Mouse (Mus musculus) kidney, adult 8-10 months (tissue): Measurements from ENCODE around the gene Gal3st2.
"Not testable (repeated sequence)": the region's sequence is repeated elsewhere in the genome, so short reads cannot be mapped to it uniquely, and the experiment has no call there.

Source experiments
- DNase-seq, 2 experiments: peaks; one replicate each; pipeline ENCODE4 v3.0.0; 2022

Gal3st2 gene

DNA sequence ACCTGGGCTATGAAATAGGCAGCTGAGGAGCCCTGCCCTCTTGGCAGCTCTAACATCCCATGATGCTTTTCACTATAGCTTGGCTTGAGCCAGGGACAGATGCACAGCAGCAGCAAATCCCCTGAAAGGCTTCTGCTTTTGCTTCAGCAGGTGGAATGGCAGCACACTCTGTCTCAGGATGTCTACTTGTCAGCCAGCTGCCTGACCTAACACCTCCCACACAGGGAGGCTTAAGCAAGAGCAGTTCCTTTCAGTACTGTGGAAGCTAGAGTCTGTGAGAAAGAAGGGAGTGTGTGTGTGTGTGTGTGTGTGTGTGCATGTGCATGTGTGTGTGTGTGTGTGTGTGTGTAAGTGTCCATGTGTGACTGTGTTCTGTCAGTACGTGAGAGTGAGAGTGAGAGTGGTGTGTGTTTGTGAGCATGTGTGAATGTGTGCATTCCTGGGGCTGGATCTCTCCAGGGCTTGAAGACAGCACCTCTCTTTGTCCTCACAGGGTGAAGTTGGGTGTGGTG, 10.5 kb downstream of the Gal3st2 start:
- DNase-seq, result not testable (repeated sequence)

DNA sequence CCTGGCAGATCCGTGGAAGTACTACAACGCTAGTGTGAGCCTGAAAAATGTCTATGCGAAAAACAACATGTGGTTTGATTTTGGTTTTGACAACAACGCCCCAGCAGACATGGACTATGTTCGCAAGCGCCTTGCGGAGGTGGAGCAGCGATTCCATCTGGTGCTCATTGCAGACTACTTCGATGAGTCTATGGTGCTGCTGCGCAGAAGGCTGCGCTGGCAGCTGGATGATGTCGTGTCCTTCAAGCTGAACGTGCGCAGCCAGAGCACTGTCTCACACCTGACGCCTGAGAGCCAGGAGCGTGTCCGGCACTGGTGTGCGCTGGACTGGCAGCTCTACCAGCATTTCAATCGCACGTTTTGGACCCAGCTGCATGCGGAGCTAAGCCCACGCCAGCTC, 13.3 kb downstream of the Gal3st2 start:
- DNase-seq, result not testable (repeated sequence)

DNA sequence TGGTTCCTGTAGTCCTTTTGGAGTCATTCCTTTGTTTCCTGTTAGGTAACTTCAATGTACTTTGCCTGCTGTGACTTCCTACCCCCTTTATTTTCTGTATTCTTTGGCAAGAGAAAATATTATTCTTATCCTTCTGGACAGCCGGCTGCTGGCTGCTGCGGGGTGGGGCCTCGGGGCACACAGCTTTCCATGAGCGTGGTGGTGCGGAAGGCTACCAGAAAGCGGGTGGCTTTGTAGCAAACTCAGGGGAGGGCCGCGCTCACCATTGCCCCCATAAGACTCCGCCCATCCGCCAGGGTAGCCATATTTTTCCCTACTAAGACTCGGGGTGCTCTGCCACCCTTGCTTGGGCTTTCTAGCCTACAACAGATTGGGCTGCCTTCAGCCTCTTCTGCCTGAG, 20.7 kb downstream of the Gal3st2 start:
- DNase-seq, result not testable (repeated sequence)

DNA sequence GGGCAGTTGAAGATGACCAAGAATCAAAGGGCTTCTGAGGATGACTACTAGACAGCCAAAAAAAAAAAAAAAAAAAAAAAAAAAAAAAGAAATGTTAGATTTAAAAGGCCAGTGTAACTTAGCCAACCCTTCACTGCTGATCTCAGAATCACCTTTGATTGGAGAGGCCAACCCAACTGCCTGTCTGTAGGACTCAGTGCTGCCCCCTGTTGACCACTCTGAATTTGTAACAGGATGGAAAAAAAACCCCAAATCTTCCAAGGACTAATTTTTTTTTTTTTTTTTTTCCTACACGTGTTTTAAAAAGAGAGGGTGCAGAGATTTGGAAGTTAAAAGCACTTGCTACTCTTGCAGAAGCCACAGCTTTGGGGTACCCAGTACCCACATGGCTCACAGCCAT, 29.8 kb downstream of the Gal3st2 start:
- DNase-seq, result not testable (repeated sequence)

DNA sequence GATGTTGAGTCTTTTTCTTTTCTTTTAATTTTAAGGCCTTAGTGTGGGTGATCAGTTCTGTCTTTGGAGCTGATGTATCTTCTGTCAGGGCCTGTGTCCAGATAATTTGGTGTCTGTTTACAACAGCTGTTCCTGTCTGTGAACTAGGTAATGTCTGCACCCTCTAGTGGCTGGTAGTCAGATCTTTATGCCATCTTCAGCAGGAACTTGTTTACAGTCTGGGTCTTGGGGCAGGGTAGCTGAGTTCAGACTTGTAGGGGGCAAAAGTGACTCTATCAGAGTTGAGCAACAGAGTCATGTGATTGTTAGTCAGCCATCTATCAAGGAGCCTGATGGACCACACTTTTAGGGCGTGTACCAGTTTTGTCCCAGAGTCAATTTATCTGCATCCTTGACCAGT, 36.3 kb downstream of the Gal3st2 start:
- not testable (repeated sequence) for DNase-seq

DNA sequence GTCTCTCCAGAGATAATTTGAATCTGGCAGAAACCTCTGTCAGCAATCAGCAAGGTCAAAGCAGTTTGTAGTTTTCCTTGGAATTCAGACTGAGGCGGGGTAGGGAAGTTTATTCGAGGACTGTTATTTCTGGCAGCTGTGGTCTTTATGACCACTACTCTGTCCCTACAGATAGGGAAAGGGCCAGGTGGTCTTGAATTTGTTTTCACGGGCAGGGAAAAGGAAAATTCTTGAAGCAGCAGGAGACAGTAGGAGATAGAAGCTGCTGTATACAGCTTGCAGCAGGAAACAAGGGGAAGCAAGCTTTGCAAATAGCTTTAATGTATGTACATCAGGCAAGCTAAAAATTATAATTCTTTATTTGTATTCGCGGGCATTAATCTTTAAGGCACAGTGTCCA, 40.2 kb downstream of the Gal3st2 start:
- not testable (repeated sequence) for DNase-seq

DNA sequence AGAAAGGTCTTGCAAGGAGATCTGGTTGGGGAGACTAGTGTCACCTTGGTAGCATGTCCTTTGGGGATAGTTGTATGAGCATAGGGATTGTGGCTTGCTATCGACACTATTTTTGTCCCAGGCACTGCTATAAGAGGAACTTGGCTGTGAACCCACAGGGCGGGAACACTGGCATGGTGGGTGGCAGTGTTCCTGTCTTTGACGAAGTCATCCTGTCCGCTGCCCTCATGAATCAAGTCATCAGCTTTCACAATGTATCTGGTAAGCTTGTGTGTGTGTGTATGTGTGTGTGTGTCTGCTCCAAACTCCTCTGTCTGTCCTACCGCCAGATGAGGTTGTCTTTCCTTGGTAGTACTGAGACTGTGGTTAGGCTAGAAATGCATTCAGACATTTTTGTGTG, 45.6 kb downstream of the Gal3st2 start:
- not testable (repeated sequence) for DNase-seq

DNA sequence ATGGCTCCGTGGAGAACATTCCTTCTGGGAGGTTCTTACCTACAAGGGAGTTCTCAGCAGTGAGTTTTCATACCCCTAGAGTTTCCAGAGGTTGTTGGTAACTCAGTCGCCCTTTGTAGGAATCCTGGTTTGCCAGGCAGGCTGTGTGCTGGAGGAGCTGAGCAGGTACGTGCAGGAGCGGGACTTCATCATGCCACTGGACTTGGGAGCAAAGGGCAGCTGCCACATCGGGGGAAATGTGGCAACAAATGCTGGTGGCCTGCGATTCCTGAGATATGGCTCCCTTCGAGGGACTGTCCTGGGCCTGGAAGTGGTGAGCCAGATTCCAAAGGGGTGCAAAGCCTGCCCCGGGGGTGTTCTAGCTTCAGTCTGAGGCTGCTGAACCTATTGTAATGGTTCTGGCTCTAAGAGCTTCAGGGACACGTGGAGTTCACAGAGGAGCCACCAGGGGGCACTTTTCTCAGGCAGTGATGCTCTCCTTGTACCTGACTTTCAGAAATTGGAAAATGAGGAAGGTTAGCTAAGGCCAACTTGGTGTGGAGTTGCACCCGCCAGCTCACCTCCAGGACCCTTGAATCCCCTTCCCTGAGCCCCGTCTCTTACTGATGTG, 48.0 kb downstream of the Gal3st2 start:
- DNase-seq, result not testable (repeated sequence)

DNA sequence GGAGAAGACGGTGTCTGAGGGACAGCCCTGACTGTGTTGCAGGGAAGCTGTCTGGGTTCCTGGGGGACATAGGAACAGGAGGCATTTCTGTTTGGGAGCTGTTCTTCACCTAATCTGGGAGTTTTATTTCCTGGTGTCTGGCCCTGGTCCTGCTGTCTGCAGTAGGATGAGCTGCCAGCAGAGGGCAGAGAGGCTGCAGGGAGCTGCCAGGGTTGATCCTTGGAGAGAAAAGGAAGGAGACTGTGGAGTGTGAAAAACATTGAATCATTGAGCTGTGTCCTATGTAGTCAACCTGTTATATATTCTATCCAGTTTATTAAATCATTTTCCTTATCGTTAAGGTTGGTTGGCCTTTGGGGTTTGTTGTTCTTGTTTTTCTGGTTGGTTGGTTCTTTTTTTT, 50.8 kb downstream of the Gal3st2 start:
- DNase-seq, result not testable (repeated sequence)

DNA sequence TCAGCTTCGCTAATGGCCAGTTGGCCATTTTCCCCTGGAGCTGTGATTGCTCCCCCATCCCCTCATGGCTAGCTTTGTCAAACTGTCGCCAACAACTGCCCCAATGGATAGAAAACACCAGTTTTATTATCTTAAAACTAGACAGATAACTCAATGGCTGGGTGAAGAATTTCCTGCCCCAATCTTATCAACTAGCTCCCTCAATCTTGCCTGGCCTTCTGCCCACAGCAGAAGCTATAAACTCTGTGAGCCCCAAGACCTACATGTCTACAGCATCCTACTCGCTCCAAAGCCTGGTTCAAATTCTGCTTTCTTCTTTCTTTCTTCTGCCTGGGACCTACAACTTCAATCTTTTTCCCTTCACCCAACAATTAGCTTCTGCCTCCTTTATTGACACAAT, 56.1 kb downstream of the Gal3st2 start:
- DNase-seq, result not testable (repeated sequence)

DNA sequence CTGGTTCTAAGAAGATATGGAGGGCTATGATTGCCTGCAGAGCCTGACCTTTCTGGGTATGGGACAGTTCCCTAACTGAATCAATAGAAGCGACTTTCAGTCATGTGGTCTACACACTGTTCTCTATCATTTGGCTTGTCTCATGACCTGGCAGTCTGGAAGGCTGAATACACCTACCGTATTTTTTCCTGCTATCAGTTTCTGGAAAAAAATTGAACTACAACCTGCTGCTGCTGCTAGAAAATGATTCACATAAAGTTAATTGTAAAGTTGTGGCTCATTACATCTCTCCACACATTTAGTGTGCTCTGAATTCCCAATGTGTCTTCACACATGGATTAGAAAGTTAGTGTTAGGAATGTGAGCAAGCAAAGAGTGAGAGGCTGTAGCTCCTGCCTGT, 56.9 kb downstream of the Gal3st2 start, which contains the start of gene Gal3st2b:
Gene Gal3st2b (plus strand): TSS at position 301 of the 400 bp plus-strand sequence.
- DNase-seq, result not testable (repeated sequence)

DNA sequence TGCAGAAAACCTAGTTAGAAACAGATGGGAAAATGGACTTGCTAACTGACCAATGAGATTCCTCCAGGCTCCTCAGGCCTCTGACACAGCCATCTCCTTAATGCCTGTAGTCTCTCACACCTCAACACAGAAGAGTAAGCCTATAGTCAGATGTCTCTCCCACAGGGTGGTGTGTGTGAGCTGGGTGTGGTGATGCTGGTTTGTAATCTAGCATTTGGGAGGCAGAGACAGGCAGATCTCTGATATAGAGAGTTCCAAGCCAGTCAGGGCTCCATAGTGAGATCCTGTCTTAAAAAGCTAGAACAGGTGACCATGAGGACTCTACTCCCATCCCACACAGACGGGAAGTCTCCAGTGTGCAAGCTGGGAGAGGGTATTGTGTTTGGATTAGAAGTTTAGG, 57.7 kb downstream of the Gal3st2 start:
- not testable (repeated sequence) for DNase-seq

DNA sequence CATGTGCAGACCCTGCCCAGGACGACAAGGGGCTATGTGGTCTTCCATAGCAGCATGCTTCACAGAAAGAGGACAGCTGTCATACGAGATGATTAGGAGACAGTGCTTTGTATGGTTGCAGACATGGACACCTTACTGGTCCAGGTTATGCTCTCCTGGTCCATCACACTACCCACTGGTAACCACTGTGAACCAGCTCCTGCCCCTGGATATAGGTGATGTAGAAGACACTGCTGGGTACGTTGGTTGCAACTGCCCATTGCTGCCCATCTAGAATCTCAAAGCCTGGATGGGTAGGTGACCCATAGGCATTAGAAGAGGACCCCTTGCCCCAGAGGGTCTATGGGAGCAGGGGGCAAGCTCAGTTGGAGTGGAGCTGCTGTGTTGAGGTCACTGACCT, 58.2 kb downstream of the Gal3st2 start:
- not testable (repeated sequence) for DNase-seq

DNA sequence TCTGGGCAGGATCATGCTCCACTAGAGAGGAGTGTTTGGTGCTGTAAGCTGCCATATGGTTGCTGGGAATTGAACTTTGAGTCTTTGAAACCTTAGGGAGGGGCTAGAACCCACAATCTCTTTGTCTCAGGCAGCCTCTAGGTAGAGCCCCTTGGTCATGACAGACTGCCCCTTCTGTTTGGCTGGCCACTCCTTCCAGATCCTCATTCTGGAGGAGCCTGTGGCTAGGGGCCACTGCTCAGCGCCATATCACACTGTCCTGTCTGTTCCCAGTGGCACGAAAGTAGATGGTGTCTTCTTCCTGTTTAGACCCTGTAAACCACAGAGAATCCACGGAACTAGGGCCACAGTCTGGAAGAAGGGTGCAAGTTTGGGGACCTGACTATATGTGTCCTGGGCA, 61.5 kb downstream of the Gal3st2 start:
- DNase-seq, result not testable (repeated sequence)

DNA sequence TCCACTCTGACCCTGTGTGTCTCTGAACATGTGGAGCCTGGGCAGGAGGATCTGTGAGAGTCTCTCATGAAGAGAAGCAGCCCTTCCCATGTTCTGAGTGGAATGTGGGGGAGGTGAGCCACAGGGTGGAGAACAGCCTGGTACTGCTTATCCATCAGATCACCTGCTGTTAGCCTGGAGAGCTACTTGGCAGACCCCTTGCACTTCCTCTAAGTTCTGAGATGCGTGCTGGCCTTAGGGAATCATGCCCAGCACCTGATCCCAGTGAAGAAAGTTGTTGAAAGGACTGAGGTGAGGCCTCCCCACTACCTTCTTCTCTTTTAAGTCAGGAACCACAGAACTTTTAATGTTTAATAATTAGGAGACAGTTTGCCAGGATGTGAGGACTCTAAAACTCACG, 62.0 kb downstream of the Gal3st2 start:
- DNase-seq, result not testable (repeated sequence)
